Mouse (Mus musculus): ENCODE measurements around the gene Gm10638. TPM values are rescaled to one million over a fixed set of nuclear protein-coding genes. Genes with fewer than 3 reads are reported as not detected.

The Gm10638 gene
- polyA plus RNA-seq, 1 experiment from 2014 or later, result 1.8 TPM

- H3K27ac ChIP-seq, result no peak overlapping the region
- no peak overlapping the region for H3K4me3 ChIP-seq
- no peak overlapping the region for H3K9ac ChIP-seq
- H3K9me3 ChIP-seq (replicated peaks), result no peaks in the 10 kb centered on the region
- no peaks in the 10 kb centered on the region for H3K36me3 ChIP-seq
- no peak for ATAC-seq
- 87% methylated on average over 8 of the region's 8 CpGs for WGBS (ENCODE audit: insufficient replicate concordance)
- peaks cover 14% of the 10 kb centered on the region for H3K4me1 ChIP-seq
- no peak overlapping the region for H3K4me2 ChIP-seq
- peaks cover 38% of the 10 kb centered on the region for H3K27me3 ChIP-seq (replicated peaks)
These were observed 20.2 kb downstream of the Gm10638 start for GRCm38 (mm10) chr8:86765669-86766068.

GRCm38 (mm10) chr8:86766548-86767211 lies 21.2 kb downstream of the Gm10638 start:
- Histone ChIP-seq H3K9me3 (replicated peaks) (no peaks in the 10 kb centered on the region), H3K4me2 (no peak overlapping the region), H3K4me1 (peaks cover 14% of the 10 kb centered on the region), H3K9ac (no peak overlapping the region), H3K27ac (no peak overlapping the region), H3K27me3 (replicated peaks) (peaks cover 43% of the 10 kb centered on the region), H3K36me3 (no peaks in the 10 kb centered on the region), H3K4me3 (no peak overlapping the region)
- WGBS (ENCODE audit: insufficient replicate concordance), result 75% methylated on average over 9 of the region's 9 CpGs
- ATAC-seq, result no peak

- H3K4me3 ChIP-seq, result no peak overlapping the region
- no peaks in the 10 kb centered on the region for H3K36me3 ChIP-seq
- no peak overlapping the region for H3K4me2 ChIP-seq
- no peak overlapping the region for H3K9ac ChIP-seq
- no peak overlapping the region for H3K27ac ChIP-seq
- H3K27me3 ChIP-seq (replicated peaks), result peaks cover 41% of the 10 kb centered on the region
- no peak for ATAC-seq
- H3K4me1 ChIP-seq, result peaks cover 14% of the 10 kb centered on the region
- H3K9me3 ChIP-seq (replicated peaks), result no peaks in the 10 kb centered on the region
- WGBS (ENCODE audit: insufficient replicate concordance), result 54% methylated on average over 5 of the region's 5 CpGs
These were observed 23.0 kb downstream of the Gm10638 start for GRCm38 (mm10) chr8:86768499-86768898.

- 58% methylated on average over 1 of the region's 1 CpGs for WGBS (ENCODE audit: insufficient replicate concordance)
- Histone ChIP-seq H3K4me3 (no peak overlapping the region), H3K36me3 (no peaks in the 10 kb centered on the region), H3K9ac (no peak overlapping the region), H3K27me3 (replicated peaks) (peaks cover 34% of the 10 kb centered on the region; the same call in 1 of the 2 replicates), H3K9me3 (replicated peaks) (no peaks in the 10 kb centered on the region), H3K4me2 (no peak overlapping the region), H3K4me1 (peaks cover 7% of the 10 kb centered on the region), H3K27ac (no peak overlapping the region)
- no peak for ATAC-seq
These were observed 24.6 kb downstream of the Gm10638 start for GRCm38 (mm10) chr8:86769945-86770715.

GRCm38 (mm10) chr8:86779207-86779606 lies 33.7 kb downstream of the Gm10638 start:
- no peaks in the 10 kb centered on the region for H3K36me3 ChIP-seq
- no peaks in the 10 kb centered on the region for H3K9me3 ChIP-seq (replicated peaks)
- no peak for ATAC-seq
- H3K9ac ChIP-seq, result no peak overlapping the region
- no peaks in the 10 kb centered on the region for H3K4me1 ChIP-seq
- H3K27me3 ChIP-seq (replicated peaks), result no peaks in the 10 kb centered on the region
- H3K4me3 ChIP-seq, result no peak overlapping the region
- WGBS (ENCODE audit: insufficient replicate concordance), result 65% methylated on average over 8 of the region's 8 CpGs
- no peak overlapping the region for H3K4me2 ChIP-seq
- H3K27ac ChIP-seq, result no peak overlapping the region

GRCm38 (mm10) chr8:86781094-86781493 lies 35.6 kb downstream of the Gm10638 start:
- 81% methylated on average over 8 of the region's 8 CpGs for WGBS (ENCODE audit: insufficient replicate concordance)
- Histone ChIP-seq H3K36me3 (no peaks in the 10 kb centered on the region), H3K9me3 (replicated peaks) (no peaks in the 10 kb centered on the region), H3K27me3 (replicated peaks) (no peaks in the 10 kb centered on the region), H3K27ac (no peak overlapping the region), H3K4me2 (no peak overlapping the region), H3K9ac (no peak overlapping the region), H3K4me1 (no peaks in the 10 kb centered on the region), H3K4me3 (no peak overlapping the region)
- ATAC-seq, result no peak

- Histone ChIP-seq H3K9ac (no peak overlapping the region), H3K4me1 (peaks cover 1% of the 10 kb centered on the region; the same call in 1 of the 2 replicates), H3K36me3 (no peaks in the 10 kb centered on the region), H3K4me2 (no peak overlapping the region), H3K4me3 (no peak overlapping the region), H3K27me3 (replicated peaks) (peaks cover 6% of the 10 kb centered on the region; the same call in 1 of the 2 replicates), H3K9me3 (replicated peaks) (no peaks in the 10 kb centered on the region), H3K27ac (no peak overlapping the region)
- ATAC-seq, result no peak
- WGBS (ENCODE audit: insufficient replicate concordance), result 28% methylated on average over 5 of the region's 5 CpGs
These were observed 41.0 kb downstream of the Gm10638 start for GRCm38 (mm10) chr8:86786498-86786897.

- 68% methylated on average over 12 of the region's 12 CpGs for WGBS (ENCODE audit: insufficient replicate concordance)
- no peak overlapping the region for H3K27ac ChIP-seq
- no peak overlapping the region for H3K9ac ChIP-seq
- no peak for ATAC-seq
- H3K36me3 ChIP-seq, result no peaks in the 10 kb centered on the region
- peaks cover 2% of the 10 kb centered on the region; the same call in 1 of the 2 replicates for H3K4me1 ChIP-seq
- H3K27me3 ChIP-seq (replicated peaks), result peaks cover 6% of the 10 kb centered on the region; the same call in 1 of the 2 replicates
- H3K4me3 ChIP-seq, result no peak overlapping the region
- H3K9me3 ChIP-seq (replicated peaks), result no peaks in the 10 kb centered on the region
- no peak overlapping the region for H3K4me2 ChIP-seq
These were observed 42.5 kb downstream of the Gm10638 start for GRCm38 (mm10) chr8:86787891-86788420.

- no peak for ATAC-seq
- Histone ChIP-seq H3K27ac (no peak overlapping the region), H3K36me3 (no peaks in the 10 kb centered on the region), H3K4me2 (no peak overlapping the region), H3K9ac (no peak overlapping the region), H3K27me3 (replicated peaks) (peaks cover 6% of the 10 kb centered on the region; the same call in 1 of the 2 replicates), H3K4me1 (peaks cover 2% of the 10 kb centered on the region; the same call in 1 of the 2 replicates), H3K4me3 (no peak overlapping the region), H3K9me3 (replicated peaks) (no peaks in the 10 kb centered on the region)
- 72% methylated on average over 1 of the region's 1 CpGs for WGBS (ENCODE audit: insufficient replicate concordance)
These were observed 44.1 kb downstream of the Gm10638 start for GRCm38 (mm10) chr8:86789576-86789975.

- H3K4me1 ChIP-seq, result peaks cover 2% of the 10 kb centered on the region; the same call in 1 of the 2 replicates
- H3K27ac ChIP-seq, result no peak overlapping the region
- no peak overlapping the region for H3K4me2 ChIP-seq
- no peaks in the 10 kb centered on the region for H3K36me3 ChIP-seq
- H3K4me3 ChIP-seq, result no peak overlapping the region
- ATAC-seq, result no peak
- H3K27me3 ChIP-seq (replicated peaks), result peaks cover 6% of the 10 kb centered on the region; the same call in 1 of the 2 replicates
- no peaks in the 10 kb centered on the region for H3K9me3 ChIP-seq (replicated peaks)
- no peak overlapping the region for H3K9ac ChIP-seq
- 78% methylated on average over 6 of the region's 6 CpGs for WGBS (ENCODE audit: insufficient replicate concordance)
These were observed 46.0 kb downstream of the Gm10638 start for GRCm38 (mm10) chr8:86791542-86791941.

GRCm38 (mm10) chr8:86794716-86795115 lies 49.2 kb downstream of the Gm10638 start:
- no peaks in the 10 kb centered on the region for H3K36me3 ChIP-seq
- no peak for ATAC-seq
- H3K27ac ChIP-seq, result no peak overlapping the region
- peaks cover 6% of the 10 kb centered on the region; the same call in 1 of the 2 replicates for H3K27me3 ChIP-seq (replicated peaks)
- 0 out of 2 replicates have a peak, but pooled peaks cover 2% of the 10 kb centered on the region for H3K4me1 ChIP-seq
- no peak overlapping the region for H3K4me3 ChIP-seq
- H3K4me2 ChIP-seq, result no peak overlapping the region
- no peaks in the 10 kb centered on the region for H3K9me3 ChIP-seq (replicated peaks)
- WGBS (ENCODE audit: insufficient replicate concordance), result 34% methylated on average over 6 of the region's 6 CpGs
- no peak overlapping the region for H3K9ac ChIP-seq
